Mouse (Mus musculus) midbrain, embryonic 15.5 days (tissue): ENCODE data around the gene Tab1. TPM values are rescaled to one million over a fixed set of nuclear protein-coding genes. Genes with fewer than 3 reads are reported as not detected.

ENCODE experiments used
- ATAC-seq: fragments of 200-750 bp; cut with Nextera tagmentation; replicated peaks from 2 replicates; pipeline ENCODE4 v1.8.0; 2017; ENCODE audit warnings: moderate TSS enrichment
- H3K27ac ChIP-seq: fragments of 300-500 bp; sonication (generic); 2 replicates; pipeline ENCODE4 v1.5.1; 2015; ENCODE audit warnings: mild to moderate bottlenecking, inconsistent platforms
- H3K27me3 ChIP-seq: fragments of 300-500 bp; sonication (generic); replicated peaks from 2 replicates; pipeline ENCODE4 v1.6.1; 2015; ENCODE audit warnings: inconsistent platforms
- H3K36me3 ChIP-seq: fragments of 300-500 bp; sonication (generic); replicated peaks from 2 replicates; pipeline ENCODE4 v1.6.1; 2015; ENCODE audit warnings: inconsistent platforms
- H3K4me1 ChIP-seq: fragments of 300-500 bp; sonication (generic); 2 replicates; pipeline ENCODE4 v1.6.1; 2015; ENCODE audit warnings: inconsistent platforms
- H3K4me2 ChIP-seq: fragments of 300-500 bp; sonication (generic); 2 replicates; pipeline ENCODE4 v1.6.1; 2015; ENCODE audit warnings: inconsistent platforms, mild to moderate bottlenecking, moderate library complexity
- H3K4me3 ChIP-seq: fragments of 300-500 bp; sonication (generic); 2 replicates; pipeline ENCODE4 v1.5.1; 2015; ENCODE audit warnings: mild to moderate bottlenecking, inconsistent platforms
- H3K9ac ChIP-seq: fragments of 300-500 bp; sonication (generic); 2 replicates; pipeline ENCODE4 v1.6.1; 2015; ENCODE audit warnings: mild to moderate bottlenecking, inconsistent platforms
- H3K9me3 ChIP-seq: fragments of 300-500 bp; sonication (generic); 2 replicates; pipeline ENCODE4 v1.6.1; 2016; ENCODE audit warnings: inconsistent platforms
- WGBS: fragments of 180-500 bp; shearing (Covaris S2); methylation state at CpG from one replicate; pipeline ENCODE4 v1.1.7; 2015; ENCODE audit warnings: mixed read lengths; 5-methylcytosine and 5-hydroxymethylcytosine counted together
- polyA plus RNA-seq: library from polyadenylated mRNA; unstranded; fragments of >200 nt; fragmentation: Nextera tagmentation; extraction: Ambion mirVana; gene quantifications from 2 replicates; pipeline ENCODE4 v1.2.1, GENCODE M21; 2015

The Tab1 gene
- polyA plus RNA-seq, 1 experiment from 2014 or later = 43.5 TPM

GRCm38 (mm10) chr15:80131421-80131820 lies 1.5 kb upstream of the Tab1 start:
- no peaks in the 10 kb centered on the region for H3K27me3 ChIP-seq
- H3K4me1 ChIP-seq = peaks cover 23% of the 10 kb centered on the region
- no peak for ATAC-seq
- no peaks in the 10 kb centered on the region for H3K36me3 ChIP-seq
- no peak overlapping the region for H3K27ac ChIP-seq
- no peak overlapping the region for H3K9ac ChIP-seq
- 70% methylated on average over 6 of the region's 6 CpGs for WGBS
- no peaks in the 10 kb centered on the region for H3K9me3 ChIP-seq
- H3K4me3 ChIP-seq = no peak overlapping the region
- no peak overlapping the region for H3K4me2 ChIP-seq

- peak; percentile 12 for ATAC-seq
- Histone ChIP-seq H3K4me2 (peak overlapping the region; percentile 78), H3K27me3 (no peaks in the 10 kb centered on the region), H3K4me1 (peaks cover 23% of the 10 kb centered on the region), H3K9me3 (no peaks in the 10 kb centered on the region), H3K9ac (no peak overlapping the region), H3K4me3 (peak overlapping the region; percentile 64), H3K36me3 (no peaks in the 10 kb centered on the region), H3K27ac (0 out of 2 replicates have a peak overlapping the region, but pooled peaks have one; percentile 99)
- 84% methylated on average over 9 of the region's 9 CpGs for WGBS
Measured at GRCm38 (mm10) chr15:80132452-80132851, 475 bp upstream of the Tab1 start.

GRCm38 (mm10) chr15:80133682-80134449 lies 939 bp downstream of the Tab1 start:
- ATAC-seq = peak; percentile 30
- H3K4me2 ChIP-seq = peak overlapping the region; percentile 78
- H3K27me3 ChIP-seq = no peaks in the 10 kb centered on the region
- peak overlapping the region; percentile 77 for H3K9ac ChIP-seq
- H3K27ac ChIP-seq = peak overlapping the region; percentile 99
- peaks cover 31% of the 10 kb centered on the region for H3K4me1 ChIP-seq
- H3K36me3 ChIP-seq = no peaks in the 10 kb centered on the region
- WGBS = 13% methylated on average over 14 of the region's 14 CpGs
- no peaks in the 10 kb centered on the region for H3K9me3 ChIP-seq
- H3K4me3 ChIP-seq = peak overlapping the region; percentile 64

- H3K9ac ChIP-seq = peak overlapping the region; percentile 77
- 55% methylated on average over 9 of the region's 9 CpGs for WGBS
- ATAC-seq = no peak
- peak overlapping the region; percentile 64; the same call in 1 of the 2 replicates for H3K4me3 ChIP-seq
- no peaks in the 10 kb centered on the region for H3K9me3 ChIP-seq
- peak overlapping the region; percentile 22; the same call in 1 of the 2 replicates for H3K27ac ChIP-seq
- H3K27me3 ChIP-seq = no peaks in the 10 kb centered on the region
- H3K4me1 ChIP-seq = peaks cover 31% of the 10 kb centered on the region
- no peaks in the 10 kb centered on the region for H3K36me3 ChIP-seq
- H3K4me2 ChIP-seq = peak overlapping the region; percentile 78
Measured at GRCm38 (mm10) chr15:80134450-80134847, 1.5 kb downstream of the Tab1 start.

- no peak overlapping the region for H3K27ac ChIP-seq
- no peaks in the 10 kb centered on the region for H3K36me3 ChIP-seq
- no peak overlapping the region for H3K4me2 ChIP-seq
- no peak overlapping the region for H3K4me3 ChIP-seq
- H3K27me3 ChIP-seq = no peaks in the 10 kb centered on the region
- H3K9ac ChIP-seq = no peak overlapping the region
- H3K9me3 ChIP-seq = no peaks in the 10 kb centered on the region
- peaks cover 31% of the 10 kb centered on the region for H3K4me1 ChIP-seq
- no peak for ATAC-seq
- WGBS = 87% methylated on average over 2 of the region's 2 CpGs
Measured at GRCm38 (mm10) chr15:80135499-80135898, 2.6 kb downstream of the Tab1 start.

- H3K4me1 ChIP-seq = peaks cover 31% of the 10 kb centered on the region
- no peak overlapping the region for H3K9ac ChIP-seq
- no peak for ATAC-seq
- H3K27me3 ChIP-seq = no peaks in the 10 kb centered on the region
- H3K4me2 ChIP-seq = no peak overlapping the region
- H3K36me3 ChIP-seq = no peaks in the 10 kb centered on the region
- WGBS = 95% methylated on average over 3 of the region's 3 CpGs
- H3K9me3 ChIP-seq = no peaks in the 10 kb centered on the region
- no peak overlapping the region for H3K27ac ChIP-seq
- H3K4me3 ChIP-seq = no peak overlapping the region
Measured at GRCm38 (mm10) chr15:80136645-80137044, 3.7 kb downstream of the Tab1 start.

- Histone ChIP-seq H3K36me3 (0 out of 2 replicates have a peak, but pooled peaks cover 5% of the 10 kb centered on the region), H3K27me3 (no peaks in the 10 kb centered on the region), H3K9ac (no peak overlapping the region), H3K4me2 (no peak overlapping the region), H3K4me1 (peaks cover 27% of the 10 kb centered on the region), H3K27ac (0 out of 2 replicates have a peak overlapping the region, but pooled peaks have one; percentile 15), H3K9me3 (no peaks in the 10 kb centered on the region), H3K4me3 (no peak overlapping the region)
- WGBS = 59% methylated on average over 17 of the region's 17 CpGs
- no peak for ATAC-seq
Measured at GRCm38 (mm10) chr15:80137945-80138791, 5.2 kb downstream of the Tab1 start.

GRCm38 (mm10) chr15:80140302-80140701 lies 7.4 kb downstream of the Tab1 start:
- no peaks in the 10 kb centered on the region for H3K9me3 ChIP-seq
- H3K27ac ChIP-seq = no peak overlapping the region
- 0 out of 2 replicates have a peak, but pooled peaks cover 5% of the 10 kb centered on the region for H3K36me3 ChIP-seq
- 99% methylated on average over 2 of the region's 2 CpGs for WGBS
- no peak overlapping the region for H3K9ac ChIP-seq
- peaks cover 9% of the 10 kb centered on the region; the same call in 1 of the 2 replicates for H3K4me1 ChIP-seq
- no peak for ATAC-seq
- H3K4me2 ChIP-seq = no peak overlapping the region
- H3K27me3 ChIP-seq = no peaks in the 10 kb centered on the region
- no peak overlapping the region for H3K4me3 ChIP-seq

- H3K4me2 ChIP-seq = no peak overlapping the region
- no peaks in the 10 kb centered on the region for H3K27me3 ChIP-seq
- H3K9me3 ChIP-seq = no peaks in the 10 kb centered on the region
- 97% methylated on average over 3 of the region's 3 CpGs for WGBS
- no peak overlapping the region for H3K4me3 ChIP-seq
- H3K36me3 ChIP-seq = 0 out of 2 replicates have a peak, but pooled peaks cover 5% of the 10 kb centered on the region
- no peak overlapping the region for H3K27ac ChIP-seq
- H3K4me1 ChIP-seq = peaks cover 9% of the 10 kb centered on the region; the same call in 1 of the 2 replicates
- no peak for ATAC-seq
- H3K9ac ChIP-seq = no peak overlapping the region
Measured at GRCm38 (mm10) chr15:80140878-80141277, 8.0 kb downstream of the Tab1 start.

- Histone ChIP-seq H3K9ac (no peak overlapping the region), H3K36me3 (0 out of 2 replicates have a peak, but pooled peaks cover 5% of the 10 kb centered on the region), H3K27me3 (no peaks in the 10 kb centered on the region), H3K4me3 (no peak overlapping the region), H3K9me3 (no peaks in the 10 kb centered on the region), H3K4me2 (no peak overlapping the region), H3K27ac (no peak overlapping the region), H3K4me1 (peaks cover 9% of the 10 kb centered on the region; the same call in 1 of the 2 replicates)
- 99% methylated on average over 3 of the region's 3 CpGs for WGBS
- ATAC-seq = no peak
Measured at GRCm38 (mm10) chr15:80142130-80142529, 9.2 kb downstream of the Tab1 start.

GRCm38 (mm10) chr15:80143760-80144159 lies 10.8 kb downstream of the Tab1 start:
- no peak for ATAC-seq
- Histone ChIP-seq H3K27me3 (no peaks in the 10 kb centered on the region), H3K4me3 (no peak overlapping the region), H3K4me2 (no peak overlapping the region), H3K27ac (no peak overlapping the region), H3K4me1 (no peaks in the 10 kb centered on the region; the same call in 1 of the 2 replicates), H3K9ac (no peak overlapping the region), H3K9me3 (no peaks in the 10 kb centered on the region), H3K36me3 (0 out of 2 replicates have a peak, but pooled peaks cover 5% of the 10 kb centered on the region)
- WGBS = 93% methylated on average over 6 of the region's 6 CpGs

GRCm38 (mm10) chr15:80145397-80145796 lies 12.5 kb downstream of the Tab1 start:
- Histone ChIP-seq H3K4me2 (no peak overlapping the region), H3K4me3 (no peak overlapping the region), H3K27ac (no peak overlapping the region), H3K27me3 (no peaks in the 10 kb centered on the region), H3K4me1 (no peaks in the 10 kb centered on the region; the same call in 1 of the 2 replicates), H3K36me3 (0 out of 2 replicates have a peak, but pooled peaks cover 5% of the 10 kb centered on the region), H3K9me3 (no peaks in the 10 kb centered on the region), H3K9ac (no peak overlapping the region)
- 93% methylated on average over 5 of the region's 5 CpGs for WGBS
- ATAC-seq = no peak
